Mouse (Mus musculus) cerebellum, adult 9-10 months (tissue): Measurements from ENCODE around the gene Sppl2b.

ENCODE experiments used
- DNase-seq: peaks from one replicate; pipeline ENCODE4 v3.0.0; 2022

Sppl2b gene

DNA sequence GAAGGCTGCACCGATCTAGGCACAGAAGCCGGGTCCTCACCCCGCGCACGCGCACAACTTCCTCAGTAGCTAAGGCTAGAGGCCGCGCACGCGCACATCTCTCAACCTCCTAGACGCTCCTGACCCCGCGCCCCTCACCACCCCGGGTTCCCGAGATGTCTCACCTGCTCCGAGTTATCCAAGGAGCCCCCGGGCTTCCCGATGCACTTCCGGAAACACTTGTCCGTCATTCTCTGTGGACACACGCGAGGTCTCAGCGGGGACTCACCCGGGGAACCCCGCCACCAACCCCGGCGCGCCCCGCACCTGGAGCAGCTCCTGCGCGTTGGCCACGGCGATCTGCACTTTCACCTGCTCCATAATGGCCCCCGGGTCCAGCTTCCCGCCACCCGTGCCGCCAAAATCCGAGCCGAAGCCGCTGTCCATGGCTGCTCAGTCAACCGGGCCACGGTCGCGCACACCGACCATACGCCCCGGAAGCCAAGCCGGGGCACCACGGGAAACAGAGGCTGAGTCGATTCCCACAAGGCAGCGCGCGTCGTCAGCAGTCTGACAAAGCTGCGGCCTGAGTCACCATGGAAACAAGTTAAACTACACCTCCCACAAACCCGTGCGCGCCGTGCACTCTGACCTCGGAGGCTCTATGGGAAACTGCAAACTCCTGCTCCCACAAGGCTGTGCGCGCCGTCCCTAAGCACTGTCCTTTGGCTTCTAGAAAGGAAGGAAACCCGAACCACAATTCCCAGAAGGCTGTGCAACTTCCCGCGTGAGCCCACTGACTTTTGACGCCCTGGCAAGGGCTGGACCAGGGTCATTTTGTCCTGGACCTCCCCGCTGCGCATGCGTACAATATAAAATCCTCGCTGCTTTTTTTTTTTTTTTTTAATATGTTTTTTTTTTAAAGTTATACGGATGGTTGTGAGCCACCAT, 45.5 kb downstream of the Sppl2b start, which contains the start of gene Timm13:
Gene Timm13, minus strand, starts transcription at position 652 of the 930 bp plus-strand sequence.
- peak; percentile 99 for DNase-seq

DNA sequence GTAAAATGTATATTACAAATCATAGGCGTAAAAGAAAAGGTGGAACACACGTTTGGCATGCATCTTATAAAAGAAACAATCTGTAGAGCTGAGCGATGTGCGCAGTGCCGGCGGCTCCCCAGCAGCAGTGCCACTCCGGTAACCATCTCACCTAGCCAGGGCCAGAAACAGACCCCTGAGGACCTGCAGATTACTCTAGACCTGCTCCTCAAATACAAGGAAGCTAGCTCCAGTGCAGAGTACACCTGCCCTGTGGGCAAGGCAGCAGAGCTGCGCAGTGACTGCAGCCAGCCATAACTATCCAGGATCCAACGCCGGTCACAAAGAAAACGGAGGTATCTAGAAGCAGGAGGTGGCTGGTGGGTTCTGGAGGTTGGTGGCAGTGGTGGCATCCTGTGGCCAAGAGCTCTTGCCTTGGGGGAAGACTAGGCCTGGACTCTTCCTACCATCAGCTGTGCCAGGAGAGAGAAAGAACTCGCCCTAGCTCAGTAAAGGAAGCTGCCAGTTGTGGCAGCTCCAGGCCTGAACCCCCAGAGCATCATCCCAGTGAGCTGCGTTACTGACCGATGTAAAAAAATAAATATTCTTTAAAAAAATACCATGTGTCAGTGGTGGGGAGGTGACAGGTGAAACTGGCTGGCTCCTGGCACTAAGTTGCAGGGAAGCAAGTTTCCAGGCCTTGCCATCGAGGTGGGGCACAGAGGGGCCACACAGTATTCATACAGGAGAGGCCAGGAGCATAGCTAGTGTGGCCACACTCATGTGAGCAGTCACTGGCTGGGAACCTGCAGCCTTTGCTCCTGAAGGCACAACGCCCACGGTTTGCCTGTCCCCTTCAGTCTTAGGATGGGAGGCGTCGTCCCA, 46.6 kb downstream of the Sppl2b start:
- DNase-seq = peak; percentile 63

DNA sequence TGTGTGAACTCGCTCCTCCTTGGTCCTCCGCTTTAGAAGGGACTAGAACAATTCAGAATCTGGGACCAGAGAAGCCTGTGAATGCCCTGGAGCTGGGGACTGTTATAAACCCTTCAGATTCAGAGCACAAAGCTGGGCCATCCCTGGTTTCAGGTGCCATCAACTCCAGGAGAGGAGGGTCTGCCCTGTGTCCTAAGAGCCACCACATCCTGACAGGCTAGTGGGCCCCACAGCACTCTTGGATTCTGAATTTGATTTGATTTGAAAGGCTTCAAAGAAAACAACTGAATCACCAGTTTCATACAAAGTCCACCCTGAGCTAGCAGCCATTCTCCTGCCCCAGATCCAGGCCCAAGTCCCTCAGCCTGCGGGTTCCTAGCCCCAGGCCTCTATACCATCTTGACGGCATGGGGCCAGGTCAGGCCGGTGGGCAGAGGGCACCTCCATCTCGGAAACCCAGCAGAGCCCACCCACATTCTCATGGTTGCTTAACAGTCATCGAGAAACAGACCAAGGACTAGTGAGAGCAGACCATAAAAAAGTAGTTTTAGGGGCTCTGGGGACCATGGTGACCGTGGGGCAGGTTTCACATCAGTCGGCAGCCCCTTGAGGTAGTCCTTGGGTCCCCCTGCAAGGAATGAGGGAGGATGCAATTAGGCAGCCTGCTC, 47.3 kb downstream of the Sppl2b start:
- DNase-seq = peak; percentile 55

DNA sequence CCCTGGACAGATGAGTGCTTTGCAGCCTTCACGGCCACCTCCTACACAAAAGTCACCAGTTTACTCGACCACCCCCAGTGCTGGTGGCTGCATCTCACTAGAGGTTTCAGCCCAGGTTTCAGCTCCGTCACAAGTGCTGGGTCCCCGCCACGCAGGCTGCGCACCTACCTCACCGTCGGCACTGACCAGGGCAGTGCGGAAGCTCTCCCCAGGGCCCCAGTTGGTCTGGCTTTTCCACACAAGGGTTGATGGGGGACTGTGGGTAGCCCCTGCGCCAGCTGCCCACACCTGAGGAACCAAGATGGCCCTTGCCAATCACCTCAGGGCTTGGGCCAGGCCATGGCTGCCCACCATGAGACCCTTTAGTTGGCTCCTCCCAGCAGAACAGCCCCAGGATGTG, 48.2 kb downstream of the Sppl2b start:
- no peak for DNase-seq

DNA sequence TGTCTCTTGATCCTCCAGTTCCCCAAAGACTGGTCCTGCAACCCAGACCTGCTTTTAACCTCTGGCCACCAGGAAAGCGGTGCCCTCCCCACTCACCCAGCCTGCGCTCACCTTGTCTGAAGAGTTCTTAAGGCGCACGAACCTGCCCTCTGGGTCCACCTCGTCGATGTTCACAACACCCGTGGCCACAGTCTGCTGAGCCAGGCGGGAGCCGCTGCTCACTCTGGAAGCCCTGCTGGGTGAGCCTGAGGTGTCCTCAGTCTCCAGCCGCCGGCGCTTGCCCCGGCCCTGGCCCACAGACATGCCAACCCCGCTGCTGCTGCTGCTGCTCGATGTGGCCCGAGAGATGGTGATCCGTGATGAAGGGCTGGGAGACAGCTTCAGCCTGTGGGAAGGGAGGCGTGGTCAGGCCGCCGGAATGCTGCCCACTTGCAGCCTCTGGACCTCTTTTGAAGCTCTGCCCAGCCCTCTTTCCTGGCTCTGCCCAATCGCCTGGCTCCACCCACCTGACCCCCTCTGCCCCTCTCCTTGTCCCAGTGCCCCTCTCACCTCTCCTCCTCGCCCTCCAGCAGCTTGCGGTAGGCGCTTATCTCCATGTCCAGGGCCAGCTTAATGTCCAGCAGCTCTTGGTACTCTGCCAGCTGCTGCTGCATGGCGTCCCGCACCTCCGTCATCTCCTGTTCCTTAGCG, 49.1 kb downstream of the Sppl2b start:
- no peak for DNase-seq

DNA sequence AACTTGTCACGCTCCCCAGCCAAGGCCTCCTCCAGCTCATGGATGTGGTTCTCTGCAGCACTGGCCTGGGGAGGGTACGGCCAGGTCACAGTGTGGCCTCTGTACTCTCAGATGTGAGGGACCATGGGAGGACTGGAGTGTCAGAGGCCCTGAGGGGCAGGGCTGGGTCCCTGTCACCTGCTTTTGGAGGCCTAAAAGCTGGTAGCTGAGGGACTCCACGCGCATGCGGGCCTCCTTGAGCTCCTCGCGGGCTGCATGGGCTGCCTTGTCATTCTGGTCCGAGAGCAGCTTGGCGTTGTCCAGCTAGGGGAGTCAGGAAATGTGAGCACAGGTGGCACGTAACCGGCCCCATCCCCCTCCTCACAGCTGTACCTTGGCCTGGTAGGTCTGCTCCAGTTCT, 49.6 kb downstream of the Sppl2b start:
- DNase-seq = no peak

DNA sequence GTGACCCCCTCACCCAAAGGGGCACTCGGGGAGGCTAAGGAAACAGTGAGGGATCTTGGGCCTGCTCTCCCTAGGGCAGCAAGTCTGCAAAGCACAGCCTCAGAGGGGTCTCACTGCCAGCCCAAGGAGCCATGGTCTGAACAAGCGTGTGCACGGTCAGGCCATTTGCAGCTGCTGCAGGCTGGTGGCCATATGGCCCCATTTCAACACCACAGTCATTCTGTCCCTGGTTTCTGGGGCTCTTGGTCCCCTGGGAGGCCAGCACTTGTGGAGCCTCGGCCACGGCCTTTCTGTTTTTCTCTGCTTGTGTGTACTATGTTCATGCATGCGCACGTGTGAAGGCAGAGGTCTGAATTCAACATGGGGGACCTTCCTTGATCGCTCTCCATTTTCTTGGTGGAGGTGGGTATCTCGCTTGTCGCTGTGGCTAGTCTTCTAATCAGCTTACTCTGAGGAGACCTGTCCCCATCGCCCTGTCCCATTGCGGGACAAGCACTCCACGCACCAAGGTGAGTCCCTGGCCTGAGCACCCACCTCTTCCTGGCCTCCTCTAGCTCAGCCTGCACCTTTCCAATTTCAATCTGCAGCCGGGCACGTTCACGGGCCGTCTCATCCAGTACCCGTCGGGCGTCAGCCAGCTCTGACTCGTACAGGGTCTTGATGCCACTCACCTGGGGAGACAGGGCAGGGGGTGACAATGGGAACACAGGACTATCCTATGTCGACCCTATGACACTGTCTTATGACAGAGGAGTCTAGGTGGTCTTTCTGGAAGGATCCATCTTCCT, 54.5 kb downstream of the Sppl2b start:
- no peak for DNase-seq

DNA sequence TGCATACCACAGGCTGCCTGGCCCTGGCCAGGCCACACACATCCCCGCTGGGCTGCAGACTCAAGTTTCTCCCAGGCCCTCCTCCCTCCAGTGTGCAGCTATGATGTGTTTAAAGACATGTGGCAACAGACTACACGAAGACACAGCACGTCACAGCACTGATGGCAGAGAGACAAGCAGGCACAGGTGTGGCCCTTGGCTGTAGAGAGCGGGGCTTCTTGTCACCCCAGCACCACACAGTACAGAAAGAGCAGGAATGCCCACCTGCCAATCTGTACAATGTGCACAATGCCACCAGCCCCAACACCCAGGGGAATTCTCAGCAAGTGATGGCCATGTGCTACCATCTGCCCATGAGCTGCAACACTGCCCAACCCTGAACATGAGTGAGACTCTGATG, 56.3 kb downstream of the Sppl2b start:
- no peak for DNase-seq

DNA sequence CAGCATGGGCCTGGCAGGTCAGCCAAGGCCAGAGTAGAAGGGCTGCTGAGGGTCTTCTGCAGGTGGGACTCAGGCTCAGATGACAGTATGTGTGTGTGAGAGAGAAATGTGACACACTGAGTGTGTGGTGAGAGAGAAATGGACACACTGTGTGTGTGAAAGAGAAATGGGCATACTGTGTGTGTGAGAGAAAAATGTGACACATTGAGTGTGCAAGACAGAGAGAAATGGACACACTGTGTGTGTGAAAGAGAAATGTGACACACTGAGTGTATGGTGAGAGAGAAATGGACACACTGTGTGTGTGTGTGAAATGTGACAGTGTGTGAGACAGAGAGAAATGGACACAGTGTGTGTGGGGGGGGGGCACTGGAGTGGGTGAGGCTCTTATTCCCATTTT, 56.8 kb downstream of the Sppl2b start:
- no peak for DNase-seq

DNA sequence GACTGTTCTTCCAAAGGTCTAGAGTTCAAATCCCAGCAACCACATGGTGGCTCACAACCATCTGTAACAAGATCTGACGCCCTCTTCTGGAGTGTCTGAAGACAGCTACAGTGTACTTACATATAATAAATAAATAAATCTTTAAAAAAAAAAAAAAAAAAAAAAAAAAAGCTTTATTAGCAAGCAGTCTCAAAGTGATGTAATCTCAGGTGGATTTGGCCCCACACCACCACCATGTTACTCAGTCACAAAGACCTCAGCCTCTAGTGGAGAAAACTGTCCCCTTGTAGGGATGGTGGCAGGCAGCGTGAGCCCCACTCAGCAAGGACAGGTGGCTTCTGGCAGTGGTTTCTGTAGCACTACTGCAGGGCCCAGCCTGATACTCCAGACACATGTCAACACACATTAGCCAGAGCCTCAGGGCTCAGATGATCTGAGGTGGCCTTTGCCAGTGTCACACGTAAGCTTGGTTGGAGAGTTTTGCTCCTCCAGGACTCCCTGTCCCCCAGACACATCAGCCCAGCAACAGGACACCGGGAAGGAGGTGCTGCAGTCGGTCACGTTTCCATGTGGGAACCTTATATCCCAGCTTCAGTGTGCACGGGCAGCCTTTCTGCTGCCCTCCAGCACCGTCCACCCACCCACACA, 58.4 kb downstream of the Sppl2b start:
- DNase-seq = no peak

DNA sequence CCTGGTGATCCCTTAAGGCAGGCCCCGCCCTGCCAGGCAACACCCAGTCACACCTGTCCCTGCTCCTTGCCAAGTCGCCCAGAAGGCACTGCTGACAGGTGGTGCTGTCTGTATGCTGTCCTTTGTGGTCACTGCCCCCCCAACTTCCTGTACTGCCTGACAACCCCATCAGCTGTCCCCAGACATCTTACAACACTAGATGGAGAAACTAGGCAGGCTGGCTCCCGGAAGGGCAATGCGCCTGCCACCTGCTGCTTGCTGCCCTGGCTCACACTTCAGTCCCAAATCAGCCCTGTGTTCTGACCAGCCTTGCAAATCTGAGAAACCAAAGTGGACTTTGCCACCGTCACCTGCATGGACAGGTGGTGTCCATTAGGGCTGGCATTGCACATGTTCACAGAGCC, 59.2 kb downstream of the Sppl2b start:
- DNase-seq = peak; percentile 92

DNA sequence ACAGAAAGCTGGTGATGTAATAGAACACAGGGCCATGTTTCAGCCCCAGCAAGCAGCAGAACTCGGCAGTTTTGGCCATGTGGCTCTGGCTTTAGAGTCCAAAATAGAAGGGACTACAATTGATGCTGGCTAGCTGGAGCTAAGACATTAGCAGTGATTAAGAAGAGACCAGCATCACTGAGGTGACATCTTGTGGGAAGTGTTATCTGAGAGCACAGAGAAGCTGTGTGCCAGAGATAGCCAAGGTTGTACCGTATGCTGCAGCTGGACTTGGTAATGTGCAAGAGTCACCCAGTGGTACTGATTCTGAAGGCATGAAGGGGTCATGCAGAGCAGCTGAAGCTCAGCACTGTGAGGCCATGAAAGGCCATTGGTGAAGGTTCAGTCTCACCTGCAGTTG, 60.2 kb downstream of the Sppl2b start:
- DNase-seq = no peak

DNA sequence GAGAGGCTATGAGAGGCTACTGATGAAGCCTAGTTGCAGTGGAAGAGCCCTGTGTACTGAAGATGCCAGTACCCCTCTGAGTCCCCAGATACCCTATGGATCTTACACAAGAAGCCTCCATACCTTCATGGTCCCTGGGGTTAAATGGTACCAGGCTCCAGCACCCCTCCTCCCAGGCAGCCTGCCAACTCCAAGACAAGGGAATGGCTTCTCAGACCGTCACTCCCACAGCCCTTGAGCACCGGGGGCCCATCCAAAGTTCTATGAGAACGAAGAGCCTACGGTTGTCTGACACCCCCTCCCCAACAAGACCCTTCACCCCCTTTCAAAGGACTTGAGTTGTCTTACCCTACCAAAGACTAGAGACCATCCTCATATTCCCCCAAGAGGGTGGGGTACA, 60.7 kb downstream of the Sppl2b start:
- DNase-seq = peak; percentile 63

DNA sequence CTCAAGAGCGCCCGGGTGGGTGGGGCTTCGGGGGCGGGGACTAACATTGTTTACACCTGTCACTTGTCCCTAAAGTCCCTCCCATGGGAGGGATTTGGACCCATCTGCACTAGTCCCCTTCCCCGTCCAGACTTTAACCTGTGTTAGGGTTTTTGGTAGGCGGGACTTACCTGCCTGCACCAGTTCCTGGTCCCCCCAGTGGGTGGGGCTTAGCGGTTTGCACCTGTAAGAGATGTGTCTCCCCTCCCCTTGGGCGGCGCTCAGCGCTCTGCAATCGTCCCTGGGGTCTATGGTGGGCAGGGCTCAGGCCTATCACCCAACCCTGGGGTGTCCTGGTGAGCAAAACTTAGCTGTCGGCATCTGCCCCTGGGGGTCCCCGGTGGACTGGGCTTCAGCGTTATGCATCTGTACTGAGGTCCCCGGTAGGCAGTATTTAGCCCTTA, 62.3 kb downstream of the Sppl2b start:
- DNase-seq = peak; percentile 75

DNA sequence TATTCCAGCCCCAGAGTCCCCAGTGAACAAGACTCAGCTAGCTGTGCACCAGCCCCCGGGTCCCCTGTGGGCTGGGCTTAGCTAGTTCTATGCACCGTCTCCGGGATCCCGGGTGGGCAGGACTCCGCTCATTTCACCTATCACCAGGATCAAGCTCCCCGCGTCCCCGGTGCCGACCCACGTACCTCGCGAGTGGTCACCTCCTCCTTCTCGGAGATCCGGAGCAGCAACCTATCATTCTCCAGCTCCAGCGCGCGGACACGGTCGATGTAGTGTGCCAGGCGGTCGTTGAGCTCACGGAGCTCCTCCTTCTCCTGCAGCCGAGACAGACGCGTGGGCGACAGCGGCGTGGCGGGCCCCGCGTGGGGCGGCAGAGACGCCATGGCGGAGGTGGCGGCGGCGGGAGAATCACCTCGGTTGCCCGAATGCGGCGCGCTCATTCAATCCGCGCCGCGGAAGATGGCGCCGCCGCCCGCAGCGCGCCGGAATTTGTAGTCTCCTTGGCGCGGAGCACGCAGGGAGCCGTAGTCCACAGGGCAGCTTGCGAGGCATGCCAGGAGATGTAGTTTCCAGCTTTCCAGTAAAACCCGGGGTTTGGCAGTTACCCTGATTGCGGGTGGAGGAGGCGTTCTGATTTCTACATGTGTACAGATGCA, 62.8 kb downstream of the Sppl2b start, which contains the start of gene Lmnb2:
Gene Lmnb2, minus strand, starts transcription at position 467 of the 656 bp plus-strand sequence.
- peak; percentile 89 for DNase-seq
